Mouse (Mus musculus): ENCODE measurements at regions not wholly inside any gene's neighbourhood (a gene's known extent, or its start where the extent isn't known, plus 50 kb on each side); places are given as distances from the start of the nearest gene placed in this dataset.

DNA sequence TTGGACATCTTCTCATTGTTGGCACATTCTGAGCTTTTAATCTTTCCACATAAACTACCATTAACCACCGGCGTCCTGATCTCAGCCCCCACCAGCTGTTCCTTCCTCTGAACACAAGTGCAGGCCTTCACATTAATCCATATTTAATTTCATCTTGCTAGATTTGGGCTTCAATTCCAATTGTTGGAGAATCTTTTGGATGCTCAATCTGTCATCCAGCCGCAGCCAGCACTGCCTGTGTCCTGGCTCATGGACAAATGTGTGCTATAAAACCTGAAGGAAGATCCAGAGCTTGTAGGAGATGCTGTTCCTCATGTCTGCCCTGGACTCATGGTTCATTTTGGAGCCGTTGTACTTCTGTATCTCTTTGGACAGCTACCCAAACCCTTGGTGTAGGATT is 77.1 kb upstream of the Hs3st2 start:
- 76% methylated on average over 4 of the region's 4 CpGs for WGBS
- TF ChIP-seq CTCF (IDR thresholded peaks at IDR 0.05; ENCODE audit: low read depth) (no peak), EP300 (IDR thresholded peaks at IDR 0.05; ENCODE audit: low read depth) (no peak)
- H3K9me3 ChIP-seq (replicated peaks; ENCODE audit: control insufficient read depth, low read length) = no peaks in the 10 kb centered on the region

DNA sequence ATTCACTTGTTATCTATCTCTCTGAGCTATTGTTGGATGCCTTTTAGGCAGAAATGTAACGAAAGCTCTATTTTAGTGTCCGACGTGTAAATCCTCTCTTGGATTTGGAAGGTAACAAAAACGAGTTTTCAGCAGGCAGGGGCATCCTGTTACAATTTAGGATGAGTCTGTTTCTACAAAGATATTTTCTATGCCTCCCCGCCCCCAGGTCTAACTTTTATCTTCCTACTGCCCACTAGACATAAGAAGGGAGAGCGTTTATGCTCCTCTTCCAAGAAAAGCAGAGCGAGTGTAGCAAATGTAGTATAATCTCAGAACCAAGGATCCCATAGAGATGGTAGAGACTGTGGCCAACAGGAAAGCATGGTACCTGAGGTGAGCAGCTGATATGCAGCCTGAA is 62.4 kb upstream of the Hs3st2 start:
- WGBS = 69% methylated on average over 7 of the region's 7 CpGs
- TF ChIP-seq EP300 (IDR thresholded peaks at IDR 0.05; ENCODE audit: low read depth) (no peak), CTCF (IDR thresholded peaks at IDR 0.05; ENCODE audit: low read depth) (no peak)
- no peak for DNase-seq (ENCODE audit: low spot score)

More for the DNA sequence above, 77.1 kb upstream of the Hs3st2 start:
- Histone ChIP-seq H3K4me2 (ENCODE audit: low read depth, low read length) (no peak overlapping the region), H3K4me1 (ENCODE audit: control insufficient read depth, insufficient read depth) (no peaks in the 10 kb centered on the region), H3K27me3 (ENCODE audit: control insufficient read depth, insufficient read depth, low read length) (no peaks in the 10 kb centered on the region), H3K27ac (ENCODE audit: low read depth) (no peak overlapping the region), H3K9ac (replicated peaks; ENCODE audit: low read depth, low read length) (no peak overlapping the region), H3K4me3 (ENCODE audit: low read depth, low read length) (no peak overlapping the region), H3K36me3 (replicated peaks; ENCODE audit: control insufficient read depth, insufficient read depth, low read length) (no peaks in the 10 kb centered on the region)
- ATAC-seq (ENCODE audit: insufficient read depth, low read depth) (no peak), DNase-seq (ENCODE audit: low spot score) (no peak)

DNA sequence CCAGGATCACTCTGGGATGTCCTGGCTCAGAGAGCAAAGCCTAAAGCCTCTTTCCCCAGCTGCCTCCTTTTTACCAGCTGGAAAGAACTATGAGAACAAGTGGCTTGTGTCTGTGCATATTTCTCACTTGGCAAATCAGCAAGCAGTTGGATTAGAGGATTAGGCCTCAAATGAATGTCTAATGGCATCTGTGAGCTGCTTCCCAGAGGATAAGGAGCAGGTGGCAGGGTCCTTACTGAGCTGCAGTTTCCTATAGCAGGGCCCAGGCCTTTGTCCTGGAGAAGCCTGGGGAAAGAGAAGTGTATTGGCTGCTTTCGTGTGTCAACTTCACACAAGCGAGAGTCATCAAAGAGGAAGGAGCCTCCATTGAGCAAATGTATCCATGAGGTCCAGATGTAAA is 59.1 kb upstream of the Hs3st2 start:
- Histone ChIP-seq H3K9me3 (replicated peaks; ENCODE audit: control insufficient read depth, low read length) (no peaks in the 10 kb centered on the region), H3K4me1 (ENCODE audit: control insufficient read depth, insufficient read depth) (no peaks in the 10 kb centered on the region), H3K27ac (ENCODE audit: low read depth) (no peak overlapping the region), H3K36me3 (replicated peaks; ENCODE audit: control insufficient read depth, insufficient read depth, low read length) (no peaks in the 10 kb centered on the region), H3K27me3 (ENCODE audit: control insufficient read depth, insufficient read depth, low read length) (no peaks in the 10 kb centered on the region), H3K4me2 (ENCODE audit: low read depth, low read length) (no peak overlapping the region), H3K9ac (replicated peaks; ENCODE audit: low read depth, low read length) (no peak overlapping the region), H3K4me3 (ENCODE audit: low read depth, low read length) (no peak overlapping the region)
- ATAC-seq (ENCODE audit: insufficient read depth, low read depth) (no peak), DNase-seq (ENCODE audit: low spot score) (no peak)
- 69% methylated on average over 2 of the region's 2 CpGs for WGBS
- TF ChIP-seq EP300 (IDR thresholded peaks at IDR 0.05; ENCODE audit: low read depth) (no peak), CTCF (IDR thresholded peaks at IDR 0.05; ENCODE audit: low read depth) (no peak)

More for the DNA sequence above, 62.4 kb upstream of the Hs3st2 start:
- Histone ChIP-seq H3K9me3 (replicated peaks; ENCODE audit: control insufficient read depth, low read length) (no peaks in the 10 kb centered on the region), H3K4me1 (ENCODE audit: control insufficient read depth, insufficient read depth) (no peaks in the 10 kb centered on the region), H3K4me3 (ENCODE audit: low read depth, low read length) (no peak overlapping the region), H3K27me3 (ENCODE audit: control insufficient read depth, insufficient read depth, low read length) (no peaks in the 10 kb centered on the region), H3K27ac (ENCODE audit: low read depth) (no peak overlapping the region), H3K9ac (replicated peaks; ENCODE audit: low read depth, low read length) (no peak overlapping the region), H3K36me3 (replicated peaks; ENCODE audit: control insufficient read depth, insufficient read depth, low read length) (no peaks in the 10 kb centered on the region), H3K4me2 (ENCODE audit: low read depth, low read length) (no peak overlapping the region)
- no peak for ATAC-seq (ENCODE audit: insufficient read depth, low read depth)

DNA sequence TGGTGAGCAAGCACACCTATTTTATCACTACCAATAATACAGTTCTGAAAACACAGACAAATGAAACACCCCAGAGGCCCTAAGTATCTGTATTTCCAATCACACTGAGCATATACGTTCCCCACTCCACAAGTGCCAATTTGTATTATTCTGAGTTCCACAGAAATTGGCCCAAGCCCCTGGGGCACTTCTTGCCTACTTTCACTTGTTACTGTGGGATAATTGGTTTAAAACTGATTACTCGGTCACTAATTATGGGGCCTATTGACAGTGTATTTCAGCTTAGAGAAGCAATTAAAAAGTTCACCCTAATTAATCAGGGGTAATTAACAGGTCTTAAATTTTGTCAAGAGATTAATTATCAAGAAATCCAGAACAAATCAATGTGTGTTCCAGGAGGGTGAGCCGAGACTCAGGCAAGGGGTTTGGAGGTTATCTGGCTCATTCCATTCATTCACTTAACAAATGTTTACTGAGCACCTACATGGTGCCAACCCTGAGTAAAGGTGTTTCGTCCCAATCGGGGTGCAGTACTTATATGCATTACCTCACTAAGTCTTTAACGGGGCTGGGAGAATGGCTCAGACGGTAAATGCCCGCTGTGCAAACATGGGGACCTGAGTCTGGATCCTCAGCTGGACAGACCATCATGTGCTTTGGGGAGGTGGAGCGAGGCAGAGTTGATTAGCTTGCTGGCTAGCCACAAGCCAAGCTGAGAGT is 56.1 kb upstream of the Hs3st2 start:
- 78% methylated on average over 9 of the region's 9 CpGs for WGBS
- H3K4me3 ChIP-seq (ENCODE audit: low read depth, low read length) = no peak overlapping the region

DNA sequence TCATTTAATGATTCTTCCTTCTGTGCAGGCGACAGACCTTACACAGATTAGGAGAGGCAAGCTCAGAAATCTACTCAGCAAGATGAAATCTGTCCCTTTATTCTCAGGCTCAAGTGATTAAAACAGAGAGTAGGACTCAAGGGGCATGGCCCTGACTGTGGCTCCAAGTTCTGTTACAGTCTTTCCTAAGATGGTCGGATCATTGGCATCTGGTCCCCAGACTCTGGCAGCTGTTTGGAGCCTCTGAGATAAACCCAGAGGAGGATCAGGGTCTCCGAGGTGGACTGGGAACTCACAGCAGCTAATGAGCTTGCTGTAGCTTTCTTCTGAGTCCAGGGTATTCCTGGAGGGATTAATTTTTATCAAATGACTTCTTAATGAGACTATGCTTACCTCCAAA is 51.7 kb upstream of the Hs3st2 start:
- no peak for ATAC-seq (ENCODE audit: insufficient read depth, low read depth)
- WGBS = 27% methylated on average over 3 of the region's 3 CpGs
- TF ChIP-seq CTCF (IDR thresholded peaks at IDR 0.05; ENCODE audit: low read depth) (no peak), EP300 (IDR thresholded peaks at IDR 0.05; ENCODE audit: low read depth) (no peak)

More for the DNA sequence above, 56.1 kb upstream of the Hs3st2 start:
- Histone ChIP-seq H3K27me3 (ENCODE audit: control insufficient read depth, insufficient read depth, low read length) (no peaks in the 10 kb centered on the region), H3K9ac (replicated peaks; ENCODE audit: low read depth, low read length) (no peak overlapping the region), H3K4me1 (ENCODE audit: control insufficient read depth, insufficient read depth) (no peaks in the 10 kb centered on the region), H3K4me2 (ENCODE audit: low read depth, low read length) (no peak overlapping the region), H3K27ac (ENCODE audit: low read depth) (no peak overlapping the region), H3K36me3 (replicated peaks; ENCODE audit: control insufficient read depth, insufficient read depth, low read length) (no peaks in the 10 kb centered on the region), H3K9me3 (replicated peaks; ENCODE audit: control insufficient read depth, low read length) (no peaks in the 10 kb centered on the region)
- DNase-seq (ENCODE audit: low spot score) (no peak), ATAC-seq (ENCODE audit: insufficient read depth, low read depth) (no peak)
- TF ChIP-seq EP300 (IDR thresholded peaks at IDR 0.05; ENCODE audit: low read depth) (no peak), CTCF (IDR thresholded peaks at IDR 0.05; ENCODE audit: low read depth) (no peak)

More for the DNA sequence above, 51.7 kb upstream of the Hs3st2 start:
- Histone ChIP-seq H3K36me3 (replicated peaks; ENCODE audit: control insufficient read depth, insufficient read depth, low read length) (no peaks in the 10 kb centered on the region), H3K4me1 (ENCODE audit: control insufficient read depth, insufficient read depth) (no peaks in the 10 kb centered on the region), H3K27ac (ENCODE audit: low read depth) (no peak overlapping the region), H3K9me3 (replicated peaks; ENCODE audit: control insufficient read depth, low read length) (no peaks in the 10 kb centered on the region), H3K4me2 (ENCODE audit: low read depth, low read length) (no peak overlapping the region), H3K27me3 (ENCODE audit: control insufficient read depth, insufficient read depth, low read length) (no peaks in the 10 kb centered on the region), H3K9ac (replicated peaks; ENCODE audit: low read depth, low read length) (no peak overlapping the region), H3K4me3 (ENCODE audit: low read depth, low read length) (no peak overlapping the region)
- no peak for DNase-seq (ENCODE audit: low spot score)

Data from heart, postnatal 0 days (tissue).